Mouse (Mus musculus) skeletal muscle tissue, adult 2 months (tissue): ENCODE data around the gene Fcgr2b.
"Not testable (repeated sequence)": the region's sequence is repeated elsewhere in the genome, so short reads cannot be mapped to it uniquely, and the experiment has no call there.

Source experiments
- DNase-seq: peaks from one replicate; pipeline ENCODE4 v3.0.0-alpha.2; 2012; ENCODE audit warnings: low read depth, low spot score

The Fcgr2b gene

GRCm38 (mm10) chr1:170975751-170976161, 591 bp downstream of the Fcgr2b start:
- no peak for DNase-seq

GRCm38 (mm10) chr1:170975350-170975749, 997 bp downstream of the Fcgr2b start:
- DNase-seq: not testable (repeated sequence)

- no peak for DNase-seq
Measured at GRCm38 (mm10) chr1:170974736-170975135, 1.6 kb downstream of the Fcgr2b start.

GRCm38 (mm10) chr1:170974171-170974570, 2.2 kb downstream of the Fcgr2b start:
- no peak for DNase-seq

- no peak for DNase-seq
Measured at GRCm38 (mm10) chr1:170972936-170973335, 3.4 kb downstream of the Fcgr2b start.

GRCm38 (mm10) chr1:170972494-170972893, 3.9 kb downstream of the Fcgr2b start:
- no peak for DNase-seq

- no peak for DNase-seq
Measured at GRCm38 (mm10) chr1:170968576-170968975, 7.8 kb downstream of the Fcgr2b start.

- DNase-seq: peak; percentile 32
Measured at GRCm38 (mm10) chr1:170967581-170967980, 8.8 kb downstream of the Fcgr2b start.

GRCm38 (mm10) chr1:170963087-170963486, 13.3 kb downstream of the Fcgr2b start:
- DNase-seq: no peak

- no peak for DNase-seq
Measured at GRCm38 (mm10) chr1:170962301-170962700, 14.0 kb downstream of the Fcgr2b start.

- no peak for DNase-seq
Measured at GRCm38 (mm10) chr1:170961101-170961500, 15.2 kb downstream of the Fcgr2b start.

GRCm38 (mm10) chr1:170959791-170960190, 16.6 kb downstream of the Fcgr2b start:
- DNase-seq: no peak

- DNase-seq: no peak
Measured at GRCm38 (mm10) chr1:170958225-170958624, 18.1 kb downstream of the Fcgr2b start.

GRCm38 (mm10) chr1:170953192-170953591, 23.2 kb downstream of the Fcgr2b start:
- DNase-seq: peak; percentile 31

- DNase-seq: no peak
Measured at GRCm38 (mm10) chr1:170950772-170951171, 25.6 kb downstream of the Fcgr2b start.

GRCm38 (mm10) chr1:170944908-170945307, 31.4 kb downstream of the Fcgr2b start:
- not testable (repeated sequence) for DNase-seq

- DNase-seq: not testable (repeated sequence)
Measured at GRCm38 (mm10) chr1:170944151-170944550, 32.2 kb downstream of the Fcgr2b start.

GRCm38 (mm10) chr1:170939255-170939654, 37.1 kb downstream of the Fcgr2b start:
- peak; percentile 30 for DNase-seq

GRCm38 (mm10) chr1:170934383-170934782, 42.0 kb downstream of the Fcgr2b start:
- DNase-seq: peak; percentile 19

GRCm38 (mm10) chr1:170933940-170934339, 42.4 kb downstream of the Fcgr2b start:
- DNase-seq: no peak

GRCm38 (mm10) chr1:170933386-170933920, 42.9 kb downstream of the Fcgr2b start:
- DNase-seq: no peak

- no peak for DNase-seq
Measured at GRCm38 (mm10) chr1:170932043-170932442, 44.3 kb downstream of the Fcgr2b start.

GRCm38 (mm10) chr1:170929245-170929644, 47.1 kb downstream of the Fcgr2b start:
- no peak for DNase-seq

GRCm38 (mm10) chr1:170928467-170928866, 47.9 kb downstream of the Fcgr2b start:
- peak; percentile 36 for DNase-seq
